Mouse (Mus musculus) spleen, adult 2 months (tissue): ENCODE data around the gene Ldlrad1.

Experiments
- CTCF ChIP-seq: fragments of 200-500 bp; IDR thresholded peaks from 2 replicates; pipeline ENCODE4 v1.5.1; 2011; ENCODE audit warnings: mild to moderate bottlenecking, inconsistent platforms; ENCODE audit not compliant: insufficient read depth, insufficient read length, insufficient replicate concordance; ENCODE audit errors: extremely low read depth
- POLR2A ChIP-seq: fragments of 200-500 bp; IDR thresholded peaks from 2 replicates; pipeline ENCODE4 v1.6.1; 2011; ENCODE audit warnings: low read depth, low read length, inconsistent platforms

DNA sequence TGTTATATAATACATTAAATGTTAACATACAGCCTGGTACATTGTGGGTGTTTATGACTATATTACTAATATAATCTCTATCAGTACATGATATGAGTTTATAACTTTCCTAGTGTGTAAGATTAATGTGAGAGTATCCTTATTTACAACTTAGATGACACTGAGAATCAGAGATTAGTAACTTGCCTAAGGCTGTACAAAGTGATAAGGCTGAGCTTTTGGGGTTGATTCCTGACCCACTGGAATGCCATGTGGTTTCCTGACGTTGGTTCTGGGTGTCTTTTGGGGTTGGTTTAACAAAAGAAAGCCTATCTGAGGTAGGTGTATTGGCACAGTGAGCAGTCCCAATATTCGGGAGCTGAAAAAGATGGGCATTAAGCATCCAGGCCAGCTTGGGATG lies 26.2 kb upstream of the Ldlrad1 start:
- TF ChIP-seq CTCF = no peak
- TF ChIP-seq POLR2A = no peak
